Mouse (Mus musculus) midbrain, embryonic 11.5 days (tissue): ENCODE measurements around the gene Tlk2. TPM values are rescaled to one million over a fixed set of nuclear protein-coding genes. Genes with fewer than 3 reads are reported as not detected.

Experiments
- ATAC-seq: fragments of 200-750 bp; cut with Nextera tagmentation; 2 replicates; pipeline ENCODE4 v1.8.0; 2017; ENCODE audit warnings: moderate TSS enrichment, moderate library complexity; ENCODE audit not compliant: low FRiP score
- DNase-seq: peaks from one replicate; pipeline ENCODE4 v3.0.0; 2015; ENCODE audit warnings: low spot score; ENCODE audit errors: missing footprints
- H3K27ac ChIP-seq: fragments of 300-500 bp; sonication (generic); 2 replicates; pipeline ENCODE4 v1.5.1; 2014; ENCODE audit warnings: low read depth, low read length
- H3K27me3 ChIP-seq: fragments of 300-500 bp; sonication (generic); 2 replicates; pipeline ENCODE4 v1.6.1; 2014; ENCODE audit warnings: mild to moderate bottlenecking, low read length, moderate library complexity, mixed read lengths; ENCODE audit not compliant: control insufficient read depth, insufficient read depth
- H3K36me3 ChIP-seq: fragments of 300-500 bp; sonication (generic); 2 replicates; pipeline ENCODE4 v1.6.1; 2014; ENCODE audit warnings: mild to moderate bottlenecking, low read length, moderate library complexity, mixed read lengths; ENCODE audit not compliant: control insufficient read depth, insufficient read depth
- H3K4me1 ChIP-seq: fragments of 300-500 bp; sonication (generic); 2 replicates; pipeline ENCODE4 v1.6.1; 2014; ENCODE audit warnings: low read length; ENCODE audit not compliant: control insufficient read depth, insufficient read depth
- H3K4me2 ChIP-seq: fragments of 300-500 bp; sonication (generic); 2 replicates; pipeline ENCODE4 v1.6.1; 2014; ENCODE audit warnings: mild to moderate bottlenecking, moderate library complexity
- H3K4me3 ChIP-seq: fragments of 300-500 bp; sonication (generic); 2 replicates; pipeline ENCODE4 v1.5.1; 2014; ENCODE audit warnings: low read depth, low read length
- H3K9ac ChIP-seq: fragments of 300-500 bp; sonication (generic); 2 replicates; pipeline ENCODE4 v1.6.1; 2014; ENCODE audit warnings: low read length
- H3K9me3 ChIP-seq: fragments of 300-500 bp; sonication (generic); 2 replicates; pipeline ENCODE4 v1.6.1; 2016; ENCODE audit warnings: low read length; ENCODE audit not compliant: control insufficient read depth
- WGBS: fragments of 180-500 bp; shearing (Covaris S2); extraction: QIAGEN DNeasy Blood & Tissue Kit; methylation state at CpG from one replicate; pipeline ENCODE4 v1.1.7; 2014; 5-methylcytosine and 5-hydroxymethylcytosine counted together
- polyA plus RNA-seq: library from polyadenylated mRNA; unstranded; fragments of >200 nt; fragmentation: Nextera tagmentation; extraction: Ambion mirVana; gene quantifications from 2 replicates; pipeline ENCODE4 v1.2.1, GENCODE M21; 2014

The Tlk2 gene
- polyA plus RNA-seq, 1 experiment from 2014 or later = 33.1 TPM

GRCm38 (mm10) chr11:105264506-105264905 lies 85.9 kb downstream of the Tlk2 start:
- H3K9ac ChIP-seq = no peak overlapping the region
- no peak overlapping the region for H3K4me3 ChIP-seq
- peaks cover 2% of the 10 kb centered on the region; the same call in 1 of the 2 replicates for H3K36me3 ChIP-seq
- no peaks in the 10 kb centered on the region for H3K9me3 ChIP-seq
- H3K27ac ChIP-seq = no peak overlapping the region
- DNase-seq = no peak
- ATAC-seq = no peak
- no peaks in the 10 kb centered on the region for H3K27me3 ChIP-seq
- no peaks in the 10 kb centered on the region for H3K4me1 ChIP-seq
- H3K4me2 ChIP-seq = no peak overlapping the region

- no peaks in the 10 kb centered on the region for H3K27me3 ChIP-seq
- H3K27ac ChIP-seq = no peak overlapping the region
- H3K4me2 ChIP-seq = no peak overlapping the region
- ATAC-seq (no peak), DNase-seq (peak; percentile 75)
- H3K36me3 ChIP-seq = peaks cover 2% of the 10 kb centered on the region; the same call in 1 of the 2 replicates
- no peak overlapping the region for H3K9ac ChIP-seq
- H3K4me1 ChIP-seq = no peaks in the 10 kb centered on the region
- no peaks in the 10 kb centered on the region for H3K9me3 ChIP-seq
- no peak overlapping the region for H3K4me3 ChIP-seq
- WGBS = 93% methylated on average over 3 of the region's 3 CpGs
Measured at GRCm38 (mm10) chr11:105264988-105265387, 86.4 kb downstream of the Tlk2 start.

GRCm38 (mm10) chr11:105270155-105270554 lies 91.5 kb downstream of the Tlk2 start:
- no peak for ATAC-seq
- no peaks in the 10 kb centered on the region for H3K27me3 ChIP-seq
- no peak overlapping the region for H3K4me3 ChIP-seq
- peak; percentile 96 for DNase-seq
- peaks cover 2% of the 10 kb centered on the region for H3K36me3 ChIP-seq
- no peak overlapping the region for H3K9ac ChIP-seq
- no peaks in the 10 kb centered on the region for H3K4me1 ChIP-seq
- no peak overlapping the region for H3K4me2 ChIP-seq
- no peaks in the 10 kb centered on the region for H3K9me3 ChIP-seq
- no peak overlapping the region for H3K27ac ChIP-seq
- WGBS = 16% methylated on average over 2 of the region's 2 CpGs

GRCm38 (mm10) chr11:105280456-105280855 lies 101.8 kb downstream of the Tlk2 start:
- 88% methylated on average over 6 of the region's 6 CpGs for WGBS
- Histone ChIP-seq H3K9ac (no peak overlapping the region), H3K36me3 (peaks cover 5% of the 10 kb centered on the region; the same call in 1 of the 2 replicates), H3K27me3 (no peaks in the 10 kb centered on the region), H3K4me3 (no peak overlapping the region), H3K4me2 (no peak overlapping the region), H3K27ac (no peak overlapping the region), H3K9me3 (no peaks in the 10 kb centered on the region), H3K4me1 (no peaks in the 10 kb centered on the region)
- no peak for ATAC-seq
- no peak for DNase-seq

DNA sequence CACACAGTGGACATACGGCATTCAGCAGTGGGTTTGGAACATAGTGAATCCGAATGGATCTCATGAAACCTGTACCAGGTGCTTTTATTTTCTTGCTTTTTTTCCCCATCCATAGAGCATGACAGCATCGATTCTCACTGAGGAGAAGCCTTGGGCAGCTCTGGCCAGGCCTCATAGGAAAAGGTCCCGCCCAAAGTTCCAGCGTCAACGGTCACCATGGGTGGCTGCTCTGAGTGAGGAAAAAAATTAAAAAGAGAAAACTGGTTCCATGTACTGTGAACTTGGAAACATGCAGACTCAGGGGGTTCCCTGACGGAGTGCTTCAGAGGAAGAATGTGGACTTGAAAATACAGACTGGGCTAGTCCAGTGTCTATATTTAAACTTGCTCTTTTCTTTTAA lies 102.7 kb downstream of the Tlk2 start:
- 88% methylated on average over 7 of the region's 7 CpGs for WGBS
- ATAC-seq = no peak
- DNase-seq = no peak
- Histone ChIP-seq H3K27me3 (no peaks in the 10 kb centered on the region), H3K4me1 (no peaks in the 10 kb centered on the region), H3K36me3 (peaks cover 2% of the 10 kb centered on the region; the same call in 1 of the 2 replicates), H3K9me3 (no peaks in the 10 kb centered on the region), H3K4me2 (no peak overlapping the region), H3K27ac (no peak overlapping the region), H3K9ac (no peak overlapping the region), H3K4me3 (no peak overlapping the region)

- Histone ChIP-seq H3K9ac (no peak overlapping the region), H3K27ac (no peak overlapping the region), H3K4me1 (no peaks in the 10 kb centered on the region), H3K4me3 (no peak overlapping the region), H3K27me3 (no peaks in the 10 kb centered on the region), H3K36me3 (peaks cover 2% of the 10 kb centered on the region; the same call in 1 of the 2 replicates), H3K9me3 (no peaks in the 10 kb centered on the region), H3K4me2 (no peak overlapping the region)
- 78% methylated on average over 12 of the region's 12 CpGs for WGBS
- no peak for ATAC-seq
- no peak for DNase-seq
Measured at GRCm38 (mm10) chr11:105281763-105282459, 103.3 kb downstream of the Tlk2 start.

GRCm38 (mm10) chr11:105282460-105282859 lies 103.9 kb downstream of the Tlk2 start:
- H3K9me3 ChIP-seq = no peaks in the 10 kb centered on the region
- 0 out of 2 replicates have a peak, but pooled peaks cover 2% of the 10 kb centered on the region for H3K36me3 ChIP-seq
- H3K4me3 ChIP-seq = no peak overlapping the region
- H3K27ac ChIP-seq = no peak overlapping the region
- WGBS = 49% methylated on average over 2 of the region's 2 CpGs
- H3K9ac ChIP-seq = no peak overlapping the region
- no peaks in the 10 kb centered on the region for H3K27me3 ChIP-seq
- H3K4me2 ChIP-seq = no peak overlapping the region
- no peak for ATAC-seq
- DNase-seq = no peak
- H3K4me1 ChIP-seq = no peaks in the 10 kb centered on the region

DNA sequence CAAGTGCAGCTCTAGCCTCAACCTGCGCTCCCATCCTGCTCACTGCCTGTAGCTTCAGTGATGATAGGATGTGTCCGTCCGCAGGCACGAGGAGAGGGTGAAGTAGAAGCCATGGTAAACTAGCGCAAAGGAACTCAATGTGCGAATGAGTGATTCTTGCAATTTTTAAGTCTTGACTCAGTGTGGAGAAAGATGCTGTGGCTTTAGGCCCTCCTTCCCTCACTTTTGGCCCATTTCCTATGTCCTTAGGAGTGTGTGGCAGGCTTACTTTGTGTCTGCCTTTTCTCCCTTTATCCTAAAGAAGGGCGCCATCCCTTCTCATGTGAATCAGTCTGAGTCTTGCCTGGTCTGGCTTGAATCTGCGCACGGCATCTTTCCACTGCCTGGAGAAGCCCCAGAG lies 104.4 kb downstream of the Tlk2 start:
- H3K36me3 ChIP-seq = 0 out of 2 replicates have a peak, but pooled peaks cover 2% of the 10 kb centered on the region
- no peak overlapping the region for H3K4me2 ChIP-seq
- no peaks in the 10 kb centered on the region for H3K4me1 ChIP-seq
- H3K9me3 ChIP-seq = no peaks in the 10 kb centered on the region
- H3K4me3 ChIP-seq = no peak overlapping the region
- WGBS = 95% methylated on average over 9 of the region's 9 CpGs
- H3K27ac ChIP-seq = no peak overlapping the region
- no peaks in the 10 kb centered on the region for H3K27me3 ChIP-seq
- no peak overlapping the region for H3K9ac ChIP-seq
- DNase-seq (no peak), ATAC-seq (no peak)

GRCm38 (mm10) chr11:105285720-105286119 lies 107.1 kb downstream of the Tlk2 start:
- Histone ChIP-seq H3K27me3 (no peaks in the 10 kb centered on the region), H3K9me3 (no peaks in the 10 kb centered on the region), H3K4me2 (no peak overlapping the region), H3K9ac (no peak overlapping the region), H3K36me3 (0 out of 2 replicates have a peak, but pooled peaks cover 2% of the 10 kb centered on the region), H3K4me1 (no peaks in the 10 kb centered on the region), H3K4me3 (no peak overlapping the region), H3K27ac (no peak overlapping the region)
- DNase-seq (no peak), ATAC-seq (no peak)
- 48% methylated on average over 3 of the region's 3 CpGs for WGBS
